Mouse (Mus musculus) left cerebral cortex, postnatal 25 days (tissue): Measurements from ENCODE around the gene Slc13a4. TPM values are rescaled to one million over a fixed set of nuclear protein-coding genes. Genes with fewer than 3 reads are reported as not detected.

ENCODE experiments used
- total RNA-seq, 2 experiments: library from RNA; stranded (reverse); gene quantifications; 2 replicates each; pipeline ENCODE4 v1.2.3; 2021

Slc13a4 gene
- total RNA-seq, 2 experiments from 2014 or later: 11.9 to 14.4 TPM

Other genes with a start within 250 kb of the Slc13a4 start
- 10 to 100 TPM; 39.4 to 43.7 TPM for gene Cnot4, start 174.4 kb downstream of the Slc13a4 start, total RNA-seq
- 10 to 100 TPM; 24.4 to 27.1 TPM for gene Nup205, start 130.7 kb downstream of the Slc13a4 start, total RNA-seq
- gene Fam180a, start 18.0 kb upstream of the Slc13a4 start, total RNA-seq: 1 to 10 TPM; 5.0 to 6.6 TPM
- gene Mtpn, start 231.8 kb upstream of the Slc13a4 start, total RNA-seq: 100 to 1,000 TPM; 295 to 317 TPM